Mouse (Mus musculus): ENCODE measurements around the gene Igdcc4.

DNA sequence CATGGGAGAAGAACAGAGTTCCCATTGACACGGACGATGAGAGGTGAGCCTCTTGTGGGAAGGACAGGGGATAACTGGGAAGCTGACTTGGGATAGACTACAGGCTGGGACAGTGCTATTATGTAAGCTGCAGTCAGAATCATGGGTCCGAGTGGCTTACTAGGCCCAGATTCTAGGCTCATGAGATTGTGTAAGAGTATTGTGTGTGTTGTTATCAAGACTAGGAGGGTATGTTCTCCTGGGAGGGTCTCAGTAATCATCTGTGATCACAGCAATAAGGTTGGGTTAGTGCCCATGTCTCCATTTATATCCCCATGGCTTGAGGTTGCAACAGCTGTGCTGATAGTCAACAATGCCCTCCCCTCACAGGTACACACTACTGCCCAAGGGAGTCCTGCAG, 76.2 kb downstream of the Igdcc4 start:
- TF ChIP-seq GATA1 (IDR thresholded peaks at IDR 0.05; ENCODE audit: borderline replicate concordance, low read length) (no peak), FLI1 (IDR thresholded peaks at IDR 0.05; ENCODE audit: low read length) (no peak)
